10 mouse cellular contexts compared by ENCODE assay signal in the genomic region with DNA sequence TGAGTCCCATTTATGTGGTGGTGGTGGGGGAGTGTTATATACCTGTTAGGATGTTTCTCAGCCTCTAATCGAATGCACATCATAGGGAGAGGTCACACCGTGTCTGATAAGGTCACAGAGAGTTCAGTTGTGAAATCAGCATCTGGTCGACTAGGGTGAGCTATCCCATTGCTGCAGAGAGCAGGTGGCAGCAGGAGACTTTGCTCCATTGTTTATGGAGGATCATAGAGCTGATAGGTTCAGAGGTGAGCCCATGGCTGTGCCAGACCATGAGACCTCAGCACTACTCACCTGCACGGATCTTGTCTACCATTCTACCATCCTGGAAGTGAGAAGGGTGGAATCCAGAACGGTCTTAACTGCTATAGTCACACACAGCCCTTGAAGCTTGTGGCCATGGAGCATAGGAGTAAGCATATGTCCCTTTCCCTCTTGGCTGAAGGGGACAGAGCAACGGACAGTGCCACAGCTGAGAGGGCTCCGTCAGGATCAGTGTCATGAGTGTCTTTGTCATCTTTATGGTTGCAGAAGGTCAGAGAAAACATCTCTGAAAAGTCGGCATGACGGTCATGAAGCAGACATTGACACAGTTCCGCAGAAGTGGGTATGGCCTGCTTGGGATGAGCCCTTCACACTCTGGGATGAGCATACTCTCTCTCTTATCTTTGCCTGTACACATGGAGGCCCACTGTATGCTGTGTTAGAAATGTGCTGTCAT. TPM values are rescaled to one million over a fixed set of nuclear protein-coding genes. Genes with fewer than 3 reads are reported as not detected.
A peak's percentile ranks its signal among the peaks of the same experiment; 100 is the strongest.
DNase-seq lines count a peak whose midpoint lies in the region; ATAC-seq and TF ChIP-seq lines count a peak whose summit lies in the region.
"Had no signal": no experiment of that assay in that cellular context is flagged by ENCODE, and none has a peak within 500 bp of the region (broad histone marks: within the 10 kb centered on the region; RNA-seq: fewer than 3 reads in every experiment).

No protein-coding gene starts in this region.

- no peak for TF ChIP-seq CTCF in intestine, postnatal 0 days (IDR thresholded peaks at IDR 0.05; ENCODE audit: low read depth)

- H3K36me3 ChIP-seq in intestine, postnatal 0 days (ENCODE audit: control insufficient read depth, insufficient read depth): no peaks in the 10 kb centered on the region
- no peaks in the 10 kb centered on the region for H3K36me3 ChIP-seq in intestine, embryonic 16.5 days (ENCODE audit: control insufficient read depth, insufficient read depth, low read length)
- H3K36me3 ChIP-seq in embryonic facial prominence, embryonic 14.5 days (ENCODE audit: control insufficient read depth, insufficient read depth, low read length): no peaks in the 10 kb centered on the region
- H3K36me3 ChIP-seq in liver, embryonic 13.5 days: no peaks in the 10 kb centered on the region
- H3K36me3 ChIP-seq: intestine, embryonic 15.5 days had no signal

- DNase-seq in ES-CJ7 (ENCODE audit: low read depth, low spot score): peak; percentile 69
- DNase-seq in embryonic facial prominence, embryonic 14.5 days (ENCODE audit: low spot score): no peak
- no peak for DNase-seq in liver, embryonic 13.5 days
- no peak for DNase-seq in embryo, embryonic 11 days
- no peak for DNase-seq in frontal cortex, postnatal 14 days (ENCODE audit: low spot score in 2 of 2)
- no peak for DNase-seq in kidney, postnatal 36 days
- DNase-seq: cerebellum, adult 8-10 months had no signal

- H3K4me2 ChIP-seq in intestine, postnatal 0 days (replicated peaks; ENCODE audit: low read depth): no peak overlapping the region
- no peak overlapping the region for H3K4me2 ChIP-seq in intestine, embryonic 16.5 days (ENCODE audit: low read depth, low read length)
- no peak overlapping the region for H3K4me2 ChIP-seq in embryonic facial prominence, embryonic 14.5 days (ENCODE audit: low read depth, low read length)
- no peak overlapping the region for H3K4me2 ChIP-seq in liver, embryonic 13.5 days
- H3K4me2 ChIP-seq: intestine, embryonic 15.5 days had no signal

- 0 out of 2 replicates have a peak, but pooled peaks cover 2% of the 10 kb centered on the region for H3K9me3 ChIP-seq in intestine, postnatal 0 days (ENCODE audit: control insufficient read depth)
- H3K9me3 ChIP-seq in intestine, embryonic 16.5 days (ENCODE audit: control insufficient read depth, low read length): peaks cover 24% of the 10 kb centered on the region
- peaks cover 71% of the 10 kb centered on the region for H3K9me3 ChIP-seq in embryonic facial prominence, embryonic 14.5 days (ENCODE audit: control insufficient read depth, low read length)
- peaks cover 13% of the 10 kb centered on the region; the same call in 1 of the 2 replicates for H3K9me3 ChIP-seq in liver, embryonic 13.5 days (replicated peaks)

- peaks cover 8% of the 10 kb centered on the region; the same call in 1 of the 2 replicates for H3K4me1 ChIP-seq in intestine, postnatal 0 days (replicated peaks; ENCODE audit: control insufficient read depth, insufficient read depth, low read length)
- H3K4me1 ChIP-seq in intestine, embryonic 16.5 days (ENCODE audit: control insufficient read depth, insufficient read depth, low read length): peaks cover 4% of the 10 kb centered on the region; the same call in 1 of the 2 replicates
- no peaks in the 10 kb centered on the region for H3K4me1 ChIP-seq in embryonic facial prominence, embryonic 14.5 days (ENCODE audit: control insufficient read depth, insufficient read depth, low read length)
- peaks cover 9% of the 10 kb centered on the region for H3K4me1 ChIP-seq in liver, embryonic 13.5 days (replicated peaks)
- H3K4me1 ChIP-seq: intestine, embryonic 15.5 days had no signal

- H3K4me3 ChIP-seq in intestine, postnatal 0 days (ENCODE audit: low read depth, low read length): no peak overlapping the region
- no peak overlapping the region for H3K4me3 ChIP-seq in intestine, embryonic 16.5 days (ENCODE audit: low read length)
- H3K4me3 ChIP-seq in embryonic facial prominence, embryonic 14.5 days (ENCODE audit: low read depth, low read length): no peak overlapping the region
- no peak overlapping the region for H3K4me3 ChIP-seq in liver, embryonic 13.5 days (replicated peaks)
- H3K4me3 ChIP-seq: intestine, embryonic 15.5 days had no signal

- 53% methylated on average over 10 of the region's 10 CpGs for WGBS in intestine, postnatal 0 days
- 58% methylated on average over 10 of the region's 10 CpGs for WGBS in intestine, embryonic 16.5 days
- WGBS in embryonic facial prominence, embryonic 14.5 days: 60% methylated on average over 10 of the region's 10 CpGs
- 48% methylated on average over 10 of the region's 10 CpGs for WGBS in liver, embryonic 13.5 days (ENCODE audit: insufficient replicate concordance)

- H3K9ac ChIP-seq in intestine, postnatal 0 days (ENCODE audit: low read depth, low read length): no peak overlapping the region
- no peak overlapping the region for H3K9ac ChIP-seq in intestine, embryonic 16.5 days (ENCODE audit: low read depth, low read length)
- no peak overlapping the region for H3K9ac ChIP-seq in embryonic facial prominence, embryonic 14.5 days (ENCODE audit: low read depth, low read length)
- H3K9ac ChIP-seq in liver, embryonic 13.5 days: no peak overlapping the region
- H3K9ac ChIP-seq: intestine, embryonic 15.5 days had no signal

- H3K27me3 ChIP-seq in intestine, postnatal 0 days (replicated peaks; ENCODE audit: control insufficient read depth, insufficient read depth, low read length): no peaks in the 10 kb centered on the region
- H3K27me3 ChIP-seq in intestine, embryonic 16.5 days (replicated peaks; ENCODE audit: control insufficient read depth, insufficient read depth, low read length): no peaks in the 10 kb centered on the region
- H3K27me3 ChIP-seq in embryonic facial prominence, embryonic 14.5 days (replicated peaks; ENCODE audit: control insufficient read depth, insufficient read depth, low read length): no peaks in the 10 kb centered on the region
- H3K27me3 ChIP-seq in liver, embryonic 13.5 days: no peaks in the 10 kb centered on the region
- H3K27me3 ChIP-seq: intestine, embryonic 15.5 days had no signal

- ATAC-seq in intestine, postnatal 0 days: peak; percentile 43
- ATAC-seq in intestine, embryonic 16.5 days: no peak; the same call in 1 of the 2 replicates
- peak; percentile 7 for ATAC-seq in embryonic facial prominence, embryonic 14.5 days (ENCODE audit: low read depth)
- peak; percentile 32 for ATAC-seq in liver, embryonic 13.5 days (ENCODE audit: low read depth)
- ATAC-seq: intestine, embryonic 15.5 days had no signal

- no peak overlapping the region for H3K27ac ChIP-seq in intestine, postnatal 0 days (ENCODE audit: low read depth, low read length)
- H3K27ac ChIP-seq in intestine, embryonic 16.5 days (ENCODE audit: low read length): no peak overlapping the region
- no peak overlapping the region for H3K27ac ChIP-seq in embryonic facial prominence, embryonic 14.5 days (replicated peaks; ENCODE audit: low read depth, low read length)
- H3K27ac ChIP-seq in liver, embryonic 13.5 days: no peak overlapping the region
- H3K27ac ChIP-seq: intestine, embryonic 15.5 days had no signal

RNA-seq across cellular contexts. Expression of a gene that starts 6.9 kb away (rescaled TPM):
- not detected in 2 replicates for polyA plus RNA-seq in intestine, postnatal 0 days (2015; fragmentation: Nextera tagmentation; extraction: Ambion mirVana)
- polyA plus RNA-seq in intestine, embryonic 16.5 days (2015; fragmentation: Nextera tagmentation; extraction: Ambion mirVana): not detected in 2 replicates
- polyA plus RNA-seq in embryonic facial prominence, embryonic 14.5 days (2014; fragmentation: Nextera tagmentation; extraction: Ambion mirVana): 0.07 TPM in 1 of 2 replicates, not detected in the other
- not detected in 2 replicates for polyA plus RNA-seq in liver, embryonic 13.5 days (2015; fragmentation: Nextera tagmentation; extraction: Ambion mirVana)
- polyA plus RNA-seq: intestine, embryonic 15.5 days had no signal

RNA-seq across cellular contexts. Expression of a gene that starts 7.0 kb away (rescaled TPM):
- 29.1 and 30.8 TPM in 2 replicates for polyA plus RNA-seq in intestine, postnatal 0 days (2015; fragmentation: Nextera tagmentation; extraction: Ambion mirVana)
- polyA plus RNA-seq in intestine, embryonic 16.5 days (2015; fragmentation: Nextera tagmentation; extraction: Ambion mirVana): 135 and 141 TPM in 2 replicates
- polyA plus RNA-seq in embryonic facial prominence, embryonic 14.5 days (2014; fragmentation: Nextera tagmentation; extraction: Ambion mirVana): 110 and 137 TPM in 2 replicates
- polyA plus RNA-seq in liver, embryonic 13.5 days (2015; fragmentation: Nextera tagmentation; extraction: Ambion mirVana): 61.0 and 69.7 TPM in 2 replicates

RNA-seq across cellular contexts. Expression of a gene that starts 57.6 kb away (rescaled TPM):
- polyA plus RNA-seq in intestine, postnatal 0 days (2015; fragmentation: Nextera tagmentation; extraction: Ambion mirVana): 0.29 and 0.94 TPM in 2 replicates
- 0.76 and 0.88 TPM in 2 replicates for polyA plus RNA-seq in intestine, embryonic 16.5 days (2015; fragmentation: Nextera tagmentation; extraction: Ambion mirVana)
- polyA plus RNA-seq in embryonic facial prominence, embryonic 14.5 days (2014; fragmentation: Nextera tagmentation; extraction: Ambion mirVana): 1.7 and 2.2 TPM in 2 replicates
- polyA plus RNA-seq in liver, embryonic 13.5 days (2015; fragmentation: Nextera tagmentation; extraction: Ambion mirVana): 0.41 TPM in 2 replicates
